Mouse (Mus musculus) left cerebral cortex, adult 18-20 months (tissue): ENCODE data around the gene Nme4. TPM values are rescaled to one million over a fixed set of nuclear protein-coding genes. Genes with fewer than 3 reads are reported as not detected.
"Not testable (repeated sequence)": the region's sequence is repeated elsewhere in the genome, so short reads cannot be mapped to it uniquely, and the experiment has no call there.

Source experiments
- DNase-seq, 2 experiments: peaks; one replicate each; pipeline ENCODE4 v3.0.0; 2021 to 2022; ENCODE audit warnings: low spot score in 2 of 2, mixed read lengths in 1 of 2
- total RNA-seq, 2 experiments: library from RNA; stranded (reverse); gene quantifications; 2 replicates each; pipeline ENCODE4 v1.2.3; 2021

Gene Nme4
- total RNA-seq, 2 experiments from 2014 or later: 3.2 to 3.9 TPM

- not testable (repeated sequence) for DNase-seq
Observed at GRCm38 (mm10) chr17:26114461-26114860, 19.1 kb upstream of the Nme4 start.

GRCm38 (mm10) chr17:26114061-26114460 is 18.7 kb upstream of the Nme4 start:
- DNase-seq: no peak

GRCm38 (mm10) chr17:26113181-26113948 is 18.0 kb upstream of the Nme4 start, which contains the start of gene Tmem8:
Gene Tmem8, plus strand, starts transcription at chr17:26113299.
- peak; percentile 63 to 67 for DNase-seq

GRCm38 (mm10) chr17:26112751-26113150 is 17.3 kb upstream of the Nme4 start:
- no peak for DNase-seq

- DNase-seq: no peak
Observed at GRCm38 (mm10) chr17:26111722-26112121, 16.3 kb upstream of the Nme4 start.

- DNase-seq: no peak
Observed at GRCm38 (mm10) chr17:26111024-26111423, 15.6 kb upstream of the Nme4 start.

- no peak for DNase-seq
Observed at GRCm38 (mm10) chr17:26110156-26110555, 14.8 kb upstream of the Nme4 start.

GRCm38 (mm10) chr17:26105619-26106018 is 10.2 kb upstream of the Nme4 start:
- no peak for DNase-seq

- peak in 1 of 2 experiments; percentile 49 for DNase-seq
Observed at GRCm38 (mm10) chr17:26101478-26101877, 6.1 kb upstream of the Nme4 start.

GRCm38 (mm10) chr17:26100166-26100565 is 4.8 kb upstream of the Nme4 start:
- DNase-seq: no peak

GRCm38 (mm10) chr17:26099316-26099715 is 3.9 kb upstream of the Nme4 start:
- DNase-seq: not testable (repeated sequence)

- DNase-seq: no peak
Observed at GRCm38 (mm10) chr17:26098461-26098860, 3.1 kb upstream of the Nme4 start.

- DNase-seq: no peak
Observed at GRCm38 (mm10) chr17:26094531-26095110, 781 bp downstream of the Nme4 start.

- peak; percentile 88 to 91 for DNase-seq
Observed at GRCm38 (mm10) chr17:26089905-26090632, 5.3 kb downstream of the Nme4 start, which contains the start of gene Decr2. Gene Decr2, minus strand, starts transcription at chr17:26090337.

GRCm38 (mm10) chr17:26087059-26087564 is 8.3 kb downstream of the Nme4 start:
- no peak for DNase-seq

GRCm38 (mm10) chr17:26080867-26081266 is 14.5 kb downstream of the Nme4 start:
- no peak for DNase-seq

- no peak for DNase-seq
Observed at GRCm38 (mm10) chr17:26078851-26079250, 16.6 kb downstream of the Nme4 start.

GRCm38 (mm10) chr17:26075246-26075645 is 20.2 kb downstream of the Nme4 start:
- peak; percentile 67 to 75 for DNase-seq

- DNase-seq: no peak
Observed at GRCm38 (mm10) chr17:26070136-26070535, 25.3 kb downstream of the Nme4 start.

- peak; percentile 80 to 85 for DNase-seq
Observed at GRCm38 (mm10) chr17:26068831-26069739, 26.3 kb downstream of the Nme4 start, which contains the start of gene Rab11fip3. Gene Rab11fip3, minus strand, starts transcription at chr17:26069555.
